Comparison of ENCODE assay signal across 17 mouse cellular contexts in the genomic region with DNA sequence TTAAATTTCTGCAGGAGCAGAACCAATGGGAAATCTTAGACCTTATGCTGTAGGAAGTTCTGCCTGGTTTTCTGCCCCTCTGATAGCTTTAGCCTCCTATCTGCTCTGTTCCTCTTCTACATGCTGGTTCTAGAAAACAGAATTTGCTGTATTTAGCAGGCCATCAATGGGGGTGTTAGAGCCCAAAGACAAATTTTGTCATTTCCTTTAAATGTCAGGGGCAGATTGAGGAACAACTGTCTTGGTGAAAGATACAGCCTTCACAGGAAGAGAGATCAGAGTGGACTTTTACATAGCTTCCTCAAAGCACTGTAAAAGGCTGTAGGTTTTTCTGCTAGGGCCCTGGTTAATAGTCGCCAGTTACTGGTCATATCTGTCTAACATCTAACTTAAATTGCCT.
"Had no signal": no experiment of that assay in that cellular context is flagged by ENCODE, and none has a peak within 500 bp of the region (broad histone marks: within the 10 kb centered on the region; RNA-seq: fewer than 3 reads in every experiment).

No protein-coding gene starts in this region.

- H3K36me3 ChIP-seq: intestine, embryonic 15.5 days; limb, embryonic 10.5 days; liver, embryonic 15.5 days; midbrain, embryonic 12.5 days; stomach, embryonic 15.5 days had no signal

- H3K4me3 ChIP-seq: intestine, embryonic 15.5 days; layer of hippocampus, adult 2 months; left cerebral cortex, adult 2 months; limb, embryonic 10.5 days; liver, embryonic 15.5 days; midbrain, embryonic 12.5 days; stomach, embryonic 15.5 days had no signal

- DNase-seq: kidney, adult 18-20 months; kidney, postnatal 10 days; kidney, postnatal 4 days; lung, embryonic 14.5 days; lung, postnatal 10 days; right cerebral cortex, adult 18-20 months; right cerebral cortex, postnatal 25 days; thymus, adult 2 months; thymus, postnatal 25 days had no signal

- H3K27me3 ChIP-seq: intestine, embryonic 15.5 days; liver, embryonic 15.5 days; stomach, embryonic 15.5 days had no signal

- H3K9ac ChIP-seq: intestine, embryonic 15.5 days; liver, embryonic 15.5 days; lung, embryonic 14.5 days; midbrain, embryonic 12.5 days; stomach, embryonic 15.5 days had no signal

- H3K27ac ChIP-seq: intestine, embryonic 15.5 days; layer of hippocampus, adult 2 months; left cerebral cortex, adult 2 months; limb, embryonic 10.5 days; liver, embryonic 15.5 days; midbrain, embryonic 12.5 days; stomach, embryonic 15.5 days had no signal

- ATAC-seq: intestine, embryonic 15.5 days; midbrain, embryonic 16.5 days had no signal

- H3K9me3 ChIP-seq: intestine, embryonic 15.5 days; limb, embryonic 10.5 days; liver, embryonic 15.5 days; midbrain, embryonic 12.5 days; stomach, embryonic 15.5 days had no signal

- H3K4me1 ChIP-seq: intestine, embryonic 15.5 days; limb, embryonic 10.5 days; liver, embryonic 15.5 days; midbrain, embryonic 12.5 days; stomach, embryonic 15.5 days had no signal
